Mouse (Mus musculus) testis, adult 2 months (tissue): Measurements from ENCODE around the gene Gm3383. TPM values are rescaled to one million over a fixed set of nuclear protein-coding genes. Genes with fewer than 3 reads are reported as not detected.
"Not testable (repeated sequence)": the region's sequence is repeated elsewhere in the genome, so short reads cannot be mapped to it uniquely, and the experiment has no call there.

ENCODE experiments used
- H3K27ac ChIP-seq: fragments of 200-500 bp; 2 replicates; pipeline ENCODE4 v1.5.1; 2012; ENCODE audit warnings: low read depth, low read length; ENCODE audit not compliant: control insufficient read depth, insufficient read depth
- H3K27me3 ChIP-seq: fragments of 200-500 bp; 2 replicates; pipeline ENCODE4 v1.6.1; 2012; ENCODE audit warnings: mild to moderate bottlenecking, low read length, moderate library complexity; ENCODE audit not compliant: control insufficient read depth, insufficient read depth
- H3K36me3 ChIP-seq: fragments of 200-500 bp; 2 replicates; pipeline ENCODE4 v1.6.1; 2012; ENCODE audit warnings: mild to moderate bottlenecking, low read length; ENCODE audit not compliant: control insufficient read depth, insufficient read depth
- H3K4me1 ChIP-seq: fragments of 200-500 bp; 2 replicates; pipeline ENCODE4 v1.6.1; 2012; ENCODE audit warnings: low read length; ENCODE audit not compliant: control insufficient read depth, insufficient read depth
- H3K4me3 ChIP-seq: fragments of 200-500 bp; 2 replicates; pipeline ENCODE4 v1.5.1; 2012; ENCODE audit warnings: low read depth, mild to moderate bottlenecking, low read length, moderate library complexity, mixed read lengths; ENCODE audit not compliant: control insufficient read depth
- polyA plus RNA-seq: library from polyadenylated mRNA; depleted of rRNA; stranded (reverse); fragments of >200 nt; gene quantifications from 2 replicates; pipeline ENCODE4 v1.2.3, GENCODE M21; 2012; rRNA removed

The Gm3383 gene
- polyA plus RNA-seq: 2.3 and 2.5 TPM in 2 replicates

DNA sequence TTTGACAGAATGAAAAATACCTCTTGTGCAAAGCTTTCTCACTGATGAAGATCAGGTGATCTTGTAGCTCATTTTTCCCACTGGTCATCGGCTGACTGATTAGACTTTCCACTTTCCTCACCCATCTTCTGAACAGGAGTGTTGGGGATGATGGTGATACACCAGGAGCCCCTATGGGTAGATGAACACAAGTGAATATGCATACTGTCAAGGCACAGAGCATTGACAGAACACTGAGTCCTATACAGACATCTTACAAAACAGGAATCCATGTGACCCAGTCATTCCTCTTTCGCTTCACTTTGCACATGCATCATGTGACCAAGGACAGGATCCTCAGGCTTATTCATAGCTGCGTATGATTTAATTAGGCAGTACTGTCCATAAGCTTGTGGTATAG is at the start of gene Gm3383:
Gm3383 (minus strand) TSS at position 101 of the 400 bp plus-strand sequence.
- H3K27me3 ChIP-seq, H3K27ac ChIP-seq: not testable (repeated sequence)

DNA sequence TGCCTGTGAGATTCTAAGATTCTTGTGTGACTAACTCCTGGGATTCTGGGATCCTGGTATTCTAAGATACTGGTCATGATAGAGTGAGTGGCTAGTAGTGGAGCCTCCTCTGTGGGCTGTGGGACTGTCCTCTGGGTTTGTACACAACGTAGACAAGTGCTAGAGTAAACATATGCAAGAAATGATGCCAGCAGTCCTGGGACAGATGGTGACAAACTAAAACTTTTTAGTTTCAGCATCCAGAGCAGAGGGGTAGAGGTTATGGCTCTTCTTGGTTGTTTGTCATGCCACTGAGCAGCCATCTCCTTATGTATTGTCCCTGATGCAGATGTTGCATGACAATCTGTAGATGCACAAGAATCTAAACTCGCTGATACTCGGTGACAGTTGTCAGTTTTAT is 48.1 kb upstream of the Gm3383 start:
- H3K4me3 ChIP-seq, H3K27me3 ChIP-seq, H3K36me3 ChIP-seq, H3K4me1 ChIP-seq, H3K27ac ChIP-seq: not testable (repeated sequence)

More for the DNA sequence above, at the start of gene Gm3383:
- H3K4me3 ChIP-seq, H3K36me3 ChIP-seq, H3K4me1 ChIP-seq: not testable (repeated sequence)

DNA sequence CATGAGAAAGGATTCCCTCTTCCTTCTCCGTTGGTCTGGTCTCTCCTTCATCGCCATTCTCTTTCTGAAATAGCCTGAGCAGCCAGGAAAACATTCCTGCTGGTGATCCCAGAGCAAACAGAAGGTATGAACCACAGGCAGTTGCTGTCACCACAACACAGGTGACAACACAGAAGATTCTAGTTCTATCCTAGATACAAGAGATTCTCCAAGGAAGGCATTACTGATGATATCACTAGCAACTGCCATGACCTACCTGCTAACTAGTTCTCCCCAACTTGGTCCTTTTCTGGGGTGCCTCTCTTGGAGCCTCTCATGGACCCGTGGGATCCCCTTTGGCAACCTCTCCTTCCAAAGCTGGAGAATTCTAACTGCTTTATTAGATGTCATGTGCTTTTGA is 22.4 kb upstream of the Gm3383 start, which contains the start of gene Gm3424:
Gm3424 (minus strand) TSS at position 101 of the 400 bp plus-strand sequence.
- H3K27ac ChIP-seq, H3K4me1 ChIP-seq, H3K36me3 ChIP-seq, H3K27me3 ChIP-seq, H3K4me3 ChIP-seq: not testable (repeated sequence)

DNA sequence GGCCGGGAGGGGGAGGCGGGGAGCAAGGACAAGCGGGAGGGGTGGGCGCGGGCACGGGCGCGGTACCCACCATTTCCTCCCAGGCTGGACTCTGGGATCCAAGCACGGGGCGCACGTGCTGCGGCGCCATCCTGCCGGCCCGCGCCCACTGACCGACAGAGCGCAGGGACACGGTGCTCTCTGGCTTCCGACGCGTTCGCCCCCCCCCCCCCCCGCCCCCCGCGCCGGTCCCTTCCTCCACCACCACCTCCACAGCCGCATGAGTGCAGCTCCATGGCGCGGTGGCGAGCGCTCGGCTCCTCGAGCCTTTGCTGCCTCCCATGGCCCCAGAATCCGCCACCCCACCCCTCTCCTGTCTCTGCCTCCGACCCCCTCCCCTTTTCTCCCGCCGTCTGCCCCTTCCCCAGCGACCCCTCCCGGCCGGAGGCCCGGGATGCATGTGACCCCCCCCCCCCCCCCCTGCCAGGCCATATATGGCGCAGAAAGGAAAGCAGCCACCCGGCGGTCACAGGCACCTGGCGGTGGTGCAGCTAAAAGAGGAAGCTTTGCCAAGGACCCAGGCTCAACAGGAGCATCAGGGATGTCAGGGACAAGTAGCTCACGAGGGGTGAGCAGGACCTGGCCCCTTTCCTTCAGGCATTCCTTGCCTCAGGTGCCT is 5.0 kb upstream of the Gm3383 start:
- not testable (repeated sequence) for H3K36me3 ChIP-seq, H3K27ac ChIP-seq, H3K4me3 ChIP-seq, H3K4me1 ChIP-seq, H3K27me3 ChIP-seq

DNA sequence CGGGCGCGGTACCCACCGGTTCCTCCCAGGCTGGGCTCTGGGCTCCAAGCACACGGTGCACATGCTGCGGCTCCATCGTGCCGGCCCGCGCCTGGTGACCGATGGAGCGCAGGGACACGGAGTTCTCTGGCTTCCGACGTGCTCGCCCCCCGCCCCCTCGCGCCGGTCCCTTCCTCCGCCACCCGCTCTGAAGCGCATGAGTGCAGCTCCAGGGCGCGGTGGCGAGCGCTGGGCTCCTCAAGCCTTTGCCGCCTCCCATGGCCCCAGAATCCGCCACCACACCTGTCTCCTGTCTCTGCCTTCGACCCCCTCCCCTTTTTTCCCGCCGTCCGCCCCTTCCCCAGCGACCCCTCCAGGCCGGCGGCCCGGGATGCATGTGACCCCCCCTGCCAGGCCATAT is 66.3 kb downstream of the Gm3383 start, which contains the start of gene Gm3373:
Gm3373 (minus strand) TSS at position 101 of the 400 bp plus-strand sequence.
- H3K36me3 ChIP-seq, H3K4me3 ChIP-seq: not testable (repeated sequence)

DNA sequence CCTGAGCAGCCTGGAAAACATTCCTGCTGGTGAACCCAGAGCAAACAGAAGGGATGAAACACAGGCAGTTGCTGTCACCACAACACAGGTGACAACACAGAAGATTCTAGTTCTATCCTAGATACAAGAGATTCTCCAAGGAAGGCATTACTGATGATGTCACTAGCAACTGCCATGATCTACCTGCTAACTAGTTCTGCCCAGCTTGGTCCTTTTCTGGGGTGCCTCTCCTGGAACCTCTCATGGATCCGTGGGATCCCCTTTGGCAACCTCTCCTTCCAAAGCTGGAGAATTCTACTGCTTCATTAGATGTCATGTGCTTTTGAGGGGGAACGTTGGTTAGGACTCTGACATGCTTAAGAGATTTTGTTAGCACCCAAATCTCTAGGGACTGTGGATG is 120.4 kb downstream of the Gm3383 start, which contains the start of gene Gm9603:
Gm9603 (minus strand) TSS at position 101 of the 400 bp plus-strand sequence.
- H3K36me3 ChIP-seq, H3K27ac ChIP-seq, H3K4me1 ChIP-seq, H3K4me3 ChIP-seq, H3K27me3 ChIP-seq: not testable (repeated sequence)

More for the DNA sequence above, 66.3 kb downstream of the Gm3383 start, which contains the start of gene Gm3373:
- H3K27ac ChIP-seq, H3K4me1 ChIP-seq, H3K27me3 ChIP-seq: not testable (repeated sequence)

DNA sequence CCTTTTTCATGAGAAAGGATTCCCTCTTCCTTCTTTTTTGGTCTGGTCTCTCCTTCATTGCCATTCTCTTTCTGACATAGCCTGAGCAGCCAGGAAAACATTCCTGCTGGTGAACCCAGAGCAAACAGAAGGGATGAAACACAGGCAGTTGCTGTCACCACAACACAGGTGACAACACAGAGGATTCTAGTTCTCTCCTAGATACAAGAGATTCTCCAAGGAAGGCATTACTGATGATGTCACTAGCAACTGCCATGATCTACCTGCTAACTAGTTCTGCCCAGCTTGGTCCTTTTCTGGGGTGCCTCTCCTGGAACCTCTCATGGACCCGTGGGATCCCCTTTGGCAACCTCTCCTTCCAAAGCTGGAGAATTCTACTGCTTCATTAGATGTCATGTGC is 174.9 kb downstream of the Gm3383 start, which contains the start of gene Gm8265:
Gm8265 (minus strand) TSS at position 101 of the 400 bp plus-strand sequence.
- H3K4me3 ChIP-seq, H3K27me3 ChIP-seq, H3K4me1 ChIP-seq, H3K36me3 ChIP-seq, H3K27ac ChIP-seq: not testable (repeated sequence)

Other genes with a start within 250 kb of the Gm3383 start
- gene Gm8265, start 175.0 kb downstream of the Gm3383 start, polyA plus RNA-seq: not detected in 2 replicates
- gene Gm9603, start 120.5 kb downstream of the Gm3383 start, polyA plus RNA-seq: 0.94 and 1.3 TPM in 2 replicates
- gene Gm3373, start 66.4 kb downstream of the Gm3383 start, polyA plus RNA-seq: 3.9 and 6.4 TPM in 2 replicates
- 6.0 and 10.2 TPM in 2 replicates for gene Gm3424, start 22.3 kb upstream of the Gm3383 start, polyA plus RNA-seq
- gene Gm8237, start 72.4 kb upstream of the Gm3383 start, polyA plus RNA-seq: 0.36 and 0.47 TPM in 2 replicates
- gene Gm3248, start 153.8 kb upstream of the Gm3383 start, polyA plus RNA-seq: 0.59 and 0.99 TPM in 2 replicates
- gene Gm3453, start 171.2 kb upstream of the Gm3383 start, polyA plus RNA-seq: 6.4 and 6.5 TPM in 2 replicates